Mouse (Mus musculus) C2C12 (cell line): Measurements from ENCODE around the gene Sall1. TPM values are rescaled to one million over a fixed set of nuclear protein-coding genes. Genes with fewer than 3 reads are reported as not detected.

ENCODE experiments used
- H3K27me3 ChIP-seq: one replicate; pipeline ENCODE4 v1.6.1; 2011; ENCODE audit not compliant: control insufficient read depth, insufficient read depth, insufficient read length
- H3K36me3 ChIP-seq: one replicate; pipeline ENCODE4 v1.6.1; 2011; ENCODE audit not compliant: control insufficient read depth, insufficient read depth
- H3K4me3 ChIP-seq: one replicate; pipeline ENCODE4 v1.5.1; 2011; ENCODE audit warnings: mild to moderate bottlenecking, control low read depth; ENCODE audit not compliant: poor library complexity, insufficient read depth, severe bottlenecking
- H3K79me2 ChIP-seq: one replicate; pipeline ENCODE4 v1.6.1; 2011; ENCODE audit not compliant: control insufficient read depth, insufficient read depth
- H3K79me3 ChIP-seq: one replicate; pipeline ENCODE4 v1.6.1; 2011; ENCODE audit warnings: low read depth, control low read depth
- H3ac ChIP-seq: one replicate; pipeline ENCODE3; 2011; ENCODE audit warnings: low read depth; ENCODE audit not compliant: control insufficient read depth, insufficient read length
- CEBPB ChIP-seq: IDR thresholded peaks from one replicate; pipeline ENCODE4 v1.6.1; 2011; ENCODE audit warnings: low read depth, mild to moderate bottlenecking, control low read depth, moderate library complexity
- CTCF ChIP-seq: IDR thresholded peaks from one replicate; pipeline ENCODE4 v1.5.1; 2011; ENCODE audit not compliant: control insufficient read depth, insufficient read depth, insufficient read length
- FOSL1 ChIP-seq: IDR thresholded peaks from one replicate; pipeline ENCODE4 v1.8.0; 2011; ENCODE audit warnings: mild to moderate bottlenecking, low read length; ENCODE audit not compliant: poor library complexity, insufficient read depth, severe bottlenecking
- MAX ChIP-seq: IDR thresholded peaks from one replicate; pipeline ENCODE4 v1.6.1; 2011; ENCODE audit warnings: mild to moderate bottlenecking, control low read depth
- MYOD1 ChIP-seq: IDR thresholded peaks from one replicate; pipeline ENCODE4 v1.6.1; 2011; ENCODE audit warnings: low read depth; ENCODE audit not compliant: control insufficient read depth, insufficient read length
- MYOG ChIP-seq: IDR thresholded peaks from one replicate; pipeline ENCODE4 v1.6.1; 2011; ENCODE audit not compliant: control insufficient read depth, insufficient read length; ENCODE audit errors: extremely low read depth
- USF1 ChIP-seq: IDR thresholded peaks from one replicate; pipeline ENCODE4 v1.6.1; 2011; ENCODE audit warnings: low read depth, mild to moderate bottlenecking, control low read depth, moderate library complexity
- polyA plus RNA-seq: library from polyadenylated mRNA; unstranded; fragments of >200 nt; fragmentation: generic; extraction: Trizol; gene quantifications from one replicate; pipeline ENCODE4 v1.2.1, GENCODE M21; 2012; ENCODE audit warnings: missing spikeins

Sall1 gene
- polyA plus RNA-seq, 1 experiment = not detected

DNA sequence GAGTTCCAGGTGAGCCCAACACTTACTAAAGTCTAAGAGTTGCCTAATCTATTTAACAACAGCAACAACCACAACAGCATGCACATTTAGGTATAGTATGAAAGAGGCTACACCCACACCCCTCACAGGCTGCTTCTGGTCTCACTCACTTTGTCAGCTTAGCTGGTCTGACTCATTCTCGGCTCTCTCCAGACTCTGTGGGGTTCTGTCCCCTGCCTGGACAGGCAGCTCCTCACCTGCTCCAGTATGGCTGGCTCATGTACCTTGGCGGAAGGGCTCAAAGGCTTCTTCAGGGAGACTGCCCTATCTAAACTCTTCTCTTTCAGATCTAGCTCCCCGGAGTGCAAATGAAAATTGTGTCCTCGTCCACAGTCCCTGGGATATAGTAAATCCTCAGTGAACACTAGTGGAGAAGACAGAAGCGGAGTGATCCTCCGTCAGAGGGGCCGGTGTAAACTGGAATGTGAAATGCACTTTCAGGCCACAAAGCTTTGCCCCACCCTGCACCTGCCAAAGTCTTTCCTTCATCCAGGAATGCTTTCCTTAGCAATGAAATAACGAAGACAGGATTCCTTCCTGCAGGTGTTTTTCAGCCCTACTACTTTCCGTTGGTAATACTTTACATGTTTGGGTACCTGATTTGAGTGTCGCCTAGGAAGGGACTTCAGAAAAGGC is 19.5 kb upstream of the Sall1 start:
- H3K27me3 ChIP-seq = no peaks in the 10 kb centered on the region
- H3K36me3 ChIP-seq = no peaks in the 10 kb centered on the region
- no peak for TF ChIP-seq MAX
- TF ChIP-seq CEBPB = no peak
- TF ChIP-seq USF1 = no peak
- TF ChIP-seq CTCF = no peak
- no peak for TF ChIP-seq MYOG
- no peak for TF ChIP-seq FOSL1
- no peak for TF ChIP-seq MYOD1
- H3ac ChIP-seq = no peak overlapping the region
- H3K4me3 ChIP-seq = no peak overlapping the region
- no peaks in the 10 kb centered on the region for H3K79me2 ChIP-seq
- no peaks in the 10 kb centered on the region for H3K79me3 ChIP-seq

DNA sequence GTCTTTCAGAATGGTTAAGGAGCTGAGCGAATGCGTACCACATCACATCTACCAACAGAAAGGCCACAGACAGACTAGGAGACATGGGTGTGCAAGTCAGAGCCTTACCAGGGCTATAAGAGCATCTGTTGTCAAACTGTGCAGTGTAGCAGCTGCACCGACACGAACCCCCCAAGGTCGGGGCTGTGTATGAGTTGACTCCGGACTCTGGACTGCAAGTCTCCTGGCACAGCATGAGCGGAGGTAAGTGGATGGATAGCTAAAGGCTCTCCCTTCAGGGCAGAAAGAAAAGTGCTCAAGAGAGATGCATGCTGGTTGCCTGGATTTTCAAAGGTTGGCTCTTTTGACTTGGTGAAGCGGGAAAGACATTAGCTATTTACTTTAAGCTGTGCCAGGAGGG is 16.8 kb upstream of the Sall1 start:
- TF ChIP-seq CEBPB (no peak), USF1 (no peak), FOSL1 (no peak), MYOG (no peak), MAX (no peak), MYOD1 (no peak), CTCF (no peak)
- no peaks in the 10 kb centered on the region for H3K36me3 ChIP-seq

GRCm38 (mm10) chr8:89059507-89059906 is 15.5 kb upstream of the Sall1 start:
- Histone ChIP-seq H3K79me2 (no peaks in the 10 kb centered on the region), H3K27me3 (no peaks in the 10 kb centered on the region), H3K4me3 (no peak overlapping the region), H3ac (no peak overlapping the region), H3K79me3 (no peaks in the 10 kb centered on the region), H3K36me3 (no peaks in the 10 kb centered on the region)
- TF ChIP-seq MAX = no peak
- no peak for TF ChIP-seq MYOG
- TF ChIP-seq CTCF = no peak
- TF ChIP-seq MYOD1 = no peak
- TF ChIP-seq FOSL1 = no peak
- TF ChIP-seq USF1 = no peak
- TF ChIP-seq CEBPB = no peak

More for the DNA sequence above, 16.8 kb upstream of the Sall1 start:
- no peaks in the 10 kb centered on the region for H3K79me2 ChIP-seq
- H3K27me3 ChIP-seq = no peaks in the 10 kb centered on the region
- H3ac ChIP-seq = no peak overlapping the region
- H3K4me3 ChIP-seq = no peak overlapping the region
- no peaks in the 10 kb centered on the region for H3K79me3 ChIP-seq

- no peaks in the 10 kb centered on the region for H3K79me3 ChIP-seq
- no peaks in the 10 kb centered on the region for H3K36me3 ChIP-seq
- no peaks in the 10 kb centered on the region for H3K79me2 ChIP-seq
- no peak for TF ChIP-seq CTCF
- no peaks in the 10 kb centered on the region for H3K27me3 ChIP-seq
- H3ac ChIP-seq = no peak overlapping the region
- H3K4me3 ChIP-seq = no peak overlapping the region
These were observed 8.9 kb upstream of the Sall1 start for GRCm38 (mm10) chr8:89052880-89053279.

GRCm38 (mm10) chr8:89046639-89047348 is 2.8 kb upstream of the Sall1 start:
- Histone ChIP-seq H3K36me3 (no peaks in the 10 kb centered on the region), H3K4me3 (no peak overlapping the region), H3K79me2 (no peaks in the 10 kb centered on the region), H3ac (no peak overlapping the region), H3K27me3 (peaks cover 31% of the 10 kb centered on the region), H3K79me3 (no peaks in the 10 kb centered on the region)
- TF ChIP-seq FOSL1 = no peak
- TF ChIP-seq CTCF = no peak
- no peak for TF ChIP-seq CEBPB
- TF ChIP-seq MYOG = no peak
- no peak for TF ChIP-seq USF1
- no peak for TF ChIP-seq MAX
- no peak for TF ChIP-seq MYOD1

DNA sequence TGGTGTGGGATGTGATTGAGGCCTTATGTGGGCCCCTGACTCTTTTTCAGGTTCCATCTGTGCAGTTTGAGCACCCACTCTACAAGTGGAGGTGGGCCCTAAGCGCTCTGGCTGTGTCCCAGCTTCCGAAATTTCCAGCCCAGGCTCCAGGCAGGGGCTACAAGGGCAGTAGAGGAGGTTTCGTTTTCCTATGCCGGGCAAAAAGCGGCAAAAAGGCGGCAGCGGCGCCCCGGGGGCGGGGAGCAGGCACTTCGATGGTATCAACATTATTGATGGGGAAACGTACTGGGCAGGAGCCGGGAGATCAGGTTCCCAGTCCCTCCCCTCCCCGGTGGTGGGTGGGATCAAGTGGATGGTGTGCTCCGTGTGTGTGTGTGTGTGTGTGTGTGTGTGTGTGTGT is 2.3 kb upstream of the Sall1 start:
- H3K4me3 ChIP-seq = no peak overlapping the region
- H3K27me3 ChIP-seq = peaks cover 32% of the 10 kb centered on the region
- H3K36me3 ChIP-seq = no peaks in the 10 kb centered on the region
- H3ac ChIP-seq = no peak overlapping the region
- no peaks in the 10 kb centered on the region for H3K79me2 ChIP-seq
- no peak for TF ChIP-seq MAX
- TF ChIP-seq USF1 = no peak
- no peak for TF ChIP-seq MYOD1
- TF ChIP-seq FOSL1 = no peak
- TF ChIP-seq MYOG = no peak
- TF ChIP-seq CEBPB = no peak
- TF ChIP-seq CTCF = no peak
- no peaks in the 10 kb centered on the region for H3K79me3 ChIP-seq
